Mouse (Mus musculus) midbrain, embryonic 12.5 days (tissue): ENCODE data around the gene Igsf8. TPM values are rescaled to one million over a fixed set of nuclear protein-coding genes. Genes with fewer than 3 reads are reported as not detected.

Experiments used
- ATAC-seq: fragments of 200-750 bp; cut with Nextera tagmentation; 2 replicates; pipeline ENCODE4 v1.8.0; 2017; ENCODE audit warnings: low read depth, moderate TSS enrichment, moderate library complexity; ENCODE audit not compliant: low FRiP score
- H3K27ac ChIP-seq: fragments of 300-500 bp; sonication (generic); replicated peaks from 2 replicates; pipeline ENCODE4 v1.5.1; 2016; ENCODE audit warnings: mild to moderate bottlenecking
- H3K27me3 ChIP-seq: fragments of 300-500 bp; sonication (generic); 2 replicates; pipeline ENCODE4 v1.6.1; 2016; ENCODE audit warnings: mild to moderate bottlenecking
- H3K36me3 ChIP-seq: fragments of 300-500 bp; sonication (generic); 2 replicates; pipeline ENCODE4 v1.6.1; 2016
- H3K4me1 ChIP-seq: fragments of 300-500 bp; sonication (generic); 2 replicates; pipeline ENCODE4 v1.6.1; 2016
- H3K4me2 ChIP-seq: fragments of 300-500 bp; sonication (generic); replicated peaks from 2 replicates; pipeline ENCODE4 v1.6.1; 2016; ENCODE audit warnings: mild to moderate bottlenecking, moderate library complexity
- H3K4me3 ChIP-seq: fragments of 300-500 bp; sonication (generic); 2 replicates; pipeline ENCODE4 v1.5.1; 2016; ENCODE audit warnings: mild to moderate bottlenecking
- H3K9ac ChIP-seq: fragments of 300-500 bp; sonication (generic); replicated peaks from 2 replicates; pipeline ENCODE4 v1.6.1; 2016; ENCODE audit warnings: mild to moderate bottlenecking, moderate library complexity
- H3K9me3 ChIP-seq: fragments of 300-500 bp; sonication (generic); 2 replicates; pipeline ENCODE4 v1.6.1; 2016; ENCODE audit warnings: mild to moderate bottlenecking
- WGBS: fragments of 180-500 bp; shearing (Covaris S2); methylation state at CpG from one replicate; pipeline ENCODE4 v1.1.7; 2016; 5-methylcytosine and 5-hydroxymethylcytosine counted together
- polyA plus RNA-seq: library from polyadenylated mRNA; unstranded; fragments of >200 nt; fragmentation: Nextera tagmentation; extraction: Ambion mirVana; gene quantifications from 2 replicates; pipeline ENCODE4 v1.2.1, GENCODE M21; 2016

The Igsf8 gene
- 103 and 106 TPM in 2 replicates for polyA plus RNA-seq

DNA sequence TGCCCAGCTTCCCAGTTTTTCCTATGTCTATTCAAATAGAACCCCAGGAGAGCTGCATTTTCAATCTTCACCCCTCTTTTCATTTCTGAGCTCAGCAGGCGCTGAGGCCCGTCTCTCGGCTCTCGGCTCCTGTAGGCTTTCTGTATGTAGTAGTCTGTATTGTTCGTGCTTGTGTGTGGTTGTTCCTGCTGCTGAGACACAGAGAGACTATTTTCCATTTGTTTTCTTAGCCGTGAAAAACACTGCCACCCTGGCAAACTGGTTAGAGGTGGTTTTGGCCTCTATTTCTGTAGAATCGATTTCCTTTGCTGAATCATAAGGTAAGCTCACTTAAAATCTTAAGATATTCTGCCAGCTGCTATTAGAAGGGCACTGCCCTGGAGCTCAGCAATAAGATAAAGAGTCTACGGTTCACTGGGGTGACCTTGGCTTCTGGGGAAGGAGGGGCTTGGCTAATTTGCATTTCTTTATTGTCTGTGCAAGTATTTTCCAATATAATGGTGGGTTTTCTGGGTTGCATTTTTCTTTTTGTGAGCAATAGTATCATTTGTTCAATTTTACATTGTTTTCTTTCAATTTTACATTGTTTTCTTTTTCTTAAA lies at the start of gene Igsf8:
Gene Igsf8, plus strand, starts transcription at position 165 of the 602 bp plus-strand sequence.
- Histone ChIP-seq H3K27ac (peak within 1 kb of the TSS; percentile 75), H3K4me2 (peak within 1 kb of the TSS; percentile 27), H3K9ac (0 out of 2 replicates have a peak within 1 kb of the TSS, but pooled peaks have one; percentile 1), H3K27me3 (no peaks in the 10 kb centered on the region), H3K36me3 (no peaks in the 10 kb centered on the region), H3K4me1 (peaks cover 20% of the 10 kb centered on the region), H3K4me3 (no peak within 1 kb of the TSS), H3K9me3 (no peaks in the 10 kb centered on the region)
- 17% methylated on average over 8 of the region's 8 CpGs for WGBS
- peak; percentile 77 for ATAC-seq

DNA sequence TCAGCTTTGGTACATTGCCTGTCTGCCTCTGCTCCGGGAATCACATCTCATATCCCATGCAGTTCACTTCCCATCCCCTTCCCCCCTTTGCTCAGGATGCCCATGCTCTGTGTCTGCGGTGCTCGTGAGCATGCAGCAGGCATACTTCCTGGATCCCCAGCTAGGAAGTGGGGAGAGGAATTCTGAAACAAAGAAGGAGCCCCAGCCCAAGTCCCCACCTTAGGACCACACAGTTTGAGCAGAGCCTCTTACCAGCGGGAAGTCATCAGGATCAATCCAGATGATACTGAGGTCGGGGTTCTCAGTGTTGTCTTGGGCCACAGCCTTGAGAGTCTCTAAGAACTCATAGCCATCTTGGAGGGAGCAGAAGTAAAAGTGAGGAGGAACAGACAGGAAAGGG lies 48.7 kb upstream of the Igsf8 start:
- no peak overlapping the region for H3K9ac ChIP-seq
- H3K4me3 ChIP-seq, result no peak overlapping the region
- no peak for ATAC-seq
- H3K36me3 ChIP-seq, result no peaks in the 10 kb centered on the region
- no peak overlapping the region for H3K27ac ChIP-seq
- no peak overlapping the region for H3K4me2 ChIP-seq
- 56% methylated on average over 5 of the region's 5 CpGs for WGBS
- peaks cover 10% of the 10 kb centered on the region; the same call in 1 of the 2 replicates for H3K27me3 ChIP-seq
- peaks cover 27% of the 10 kb centered on the region for H3K4me1 ChIP-seq
- H3K9me3 ChIP-seq, result no peaks in the 10 kb centered on the region

DNA sequence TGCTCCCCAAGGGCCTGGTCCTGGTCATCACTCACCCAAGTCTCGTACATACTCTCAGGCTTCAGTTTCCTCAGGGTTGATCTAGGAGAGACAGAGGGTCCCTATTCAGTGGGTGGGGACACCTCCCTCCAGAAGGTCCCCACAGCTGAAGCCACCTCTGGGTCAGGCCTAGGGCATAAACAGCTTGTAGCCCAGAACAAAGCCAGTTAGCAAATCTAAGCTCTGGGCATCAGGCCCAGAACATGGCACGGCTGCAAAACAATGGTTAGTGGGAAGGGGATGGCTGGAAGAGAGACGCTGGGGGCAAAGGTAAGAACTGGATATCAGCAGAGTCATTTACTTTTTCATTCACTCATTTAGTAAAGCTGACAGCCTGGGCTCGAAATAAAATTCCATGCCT lies 47.7 kb upstream of the Igsf8 start:
- H3K36me3 ChIP-seq, result no peaks in the 10 kb centered on the region
- H3K4me2 ChIP-seq, result no peak overlapping the region
- ATAC-seq, result peak; percentile 16; the same call in 1 of the 2 replicates
- peaks cover 10% of the 10 kb centered on the region; the same call in 1 of the 2 replicates for H3K27me3 ChIP-seq
- no peak overlapping the region for H3K9ac ChIP-seq
- H3K9me3 ChIP-seq, result no peaks in the 10 kb centered on the region
- peaks cover 33% of the 10 kb centered on the region for H3K4me1 ChIP-seq
- H3K4me3 ChIP-seq, result no peak overlapping the region
- H3K27ac ChIP-seq, result peak overlapping the region; percentile 47
- WGBS, result 47% methylated on average over 4 of the region's 4 CpGs

DNA sequence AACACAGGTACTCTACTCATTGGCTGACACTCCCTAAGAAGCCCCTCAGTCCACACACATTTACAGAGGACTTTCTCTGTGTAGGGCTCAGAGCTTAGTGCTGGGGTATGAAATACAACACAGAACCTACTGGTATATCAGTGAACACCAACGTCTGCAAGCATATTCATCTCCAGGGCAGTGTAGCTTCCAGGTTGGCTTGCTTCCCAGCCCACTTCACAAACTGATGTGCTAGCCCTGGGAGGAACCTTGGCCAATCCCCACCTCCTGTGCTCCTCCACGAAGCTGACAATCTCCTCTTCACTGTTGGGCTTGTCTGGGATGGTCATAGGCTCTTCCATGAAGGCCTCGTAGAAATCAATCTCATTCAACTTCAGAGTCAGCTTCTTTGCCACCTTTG lies 46.7 kb upstream of the Igsf8 start:
- no peak overlapping the region for H3K4me2 ChIP-seq
- H3K27me3 ChIP-seq, result peaks cover 10% of the 10 kb centered on the region; the same call in 1 of the 2 replicates
- H3K4me3 ChIP-seq, result no peak overlapping the region
- H3K4me1 ChIP-seq, result peaks cover 41% of the 10 kb centered on the region
- no peak for ATAC-seq
- no peak overlapping the region for H3K9ac ChIP-seq
- no peaks in the 10 kb centered on the region for H3K36me3 ChIP-seq
- H3K9me3 ChIP-seq, result no peaks in the 10 kb centered on the region
- WGBS, result 78% methylated on average over 3 of the region's 3 CpGs
- no peak overlapping the region for H3K27ac ChIP-seq

DNA sequence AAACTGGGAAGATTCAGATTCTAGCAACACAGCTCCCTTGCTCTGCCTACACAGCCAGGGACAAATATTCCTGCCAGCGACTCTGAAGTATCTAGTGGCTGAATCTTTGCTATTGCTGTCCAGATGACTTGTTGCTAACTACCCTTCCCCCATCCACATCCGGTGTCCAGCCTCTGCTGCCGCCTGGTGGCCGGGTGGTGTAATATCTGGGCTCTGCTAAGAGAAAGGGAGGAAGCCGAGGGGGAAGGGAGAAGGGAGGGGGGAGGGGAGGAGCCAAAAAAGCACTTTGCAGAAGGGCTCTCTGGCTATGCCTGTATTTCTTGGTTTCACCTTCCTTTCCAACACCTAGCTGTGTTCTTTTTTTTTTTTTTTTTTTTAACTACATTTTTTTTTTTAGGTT lies 44.3 kb upstream of the Igsf8 start:
- no peak overlapping the region for H3K4me3 ChIP-seq
- ATAC-seq, result peak; percentile 59
- no peak overlapping the region for H3K9ac ChIP-seq
- H3K4me1 ChIP-seq, result peaks cover 65% of the 10 kb centered on the region
- peak overlapping the region; percentile 35; the same call in 1 of the 2 replicates for H3K4me2 ChIP-seq
- no peaks in the 10 kb centered on the region for H3K9me3 ChIP-seq
- peak overlapping the region; percentile 52; the same call in 1 of the 2 replicates for H3K27ac ChIP-seq
- H3K27me3 ChIP-seq, result peaks cover 10% of the 10 kb centered on the region; the same call in 1 of the 2 replicates
- H3K36me3 ChIP-seq, result no peaks in the 10 kb centered on the region
- 2% methylated on average over 5 of the region's 5 CpGs for WGBS

DNA sequence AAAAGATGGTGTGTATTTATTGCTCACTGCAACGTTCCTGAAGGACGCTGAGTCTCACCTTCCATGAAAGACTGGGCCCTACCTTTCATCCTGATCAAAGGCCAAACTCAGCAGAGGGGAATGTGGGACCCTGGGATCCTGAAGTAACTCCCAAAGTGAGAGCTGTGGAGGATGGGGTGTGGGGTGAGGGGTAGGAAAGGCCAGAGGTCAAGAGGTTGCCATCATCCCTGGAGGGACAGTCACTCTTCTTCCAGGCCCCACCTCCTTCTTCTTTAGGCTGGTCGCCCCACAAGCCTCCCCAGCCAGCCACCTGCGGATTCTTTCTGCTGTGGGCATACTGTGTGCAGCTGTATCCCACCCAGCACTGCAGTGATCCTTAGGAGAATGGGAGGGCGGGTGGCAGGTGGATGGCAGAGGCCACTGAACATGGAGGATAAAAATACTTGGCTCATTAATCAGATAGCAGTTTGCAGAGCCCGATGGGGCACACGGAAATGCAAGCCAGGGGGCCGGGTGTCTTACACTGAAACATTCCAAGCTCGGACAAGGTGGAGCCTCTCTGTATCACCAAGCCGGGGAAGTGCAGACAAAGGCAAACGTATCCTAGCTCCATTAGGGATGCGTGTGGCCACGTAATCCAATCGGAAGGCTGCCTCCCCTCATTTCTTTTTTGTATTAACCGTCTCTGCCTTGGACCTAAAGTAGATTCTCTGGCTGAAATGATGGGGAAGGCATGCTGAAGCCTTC lies 43.1 kb upstream of the Igsf8 start:
- no peak for ATAC-seq
- Histone ChIP-seq H3K27ac (no peak overlapping the region), H3K27me3 (0 out of 2 replicates have a peak, but pooled peaks cover 5% of the 10 kb centered on the region), H3K4me1 (peaks cover 61% of the 10 kb centered on the region), H3K4me2 (no peak overlapping the region), H3K36me3 (no peaks in the 10 kb centered on the region), H3K9me3 (no peaks in the 10 kb centered on the region), H3K4me3 (no peak overlapping the region), H3K9ac (no peak overlapping the region)
- 50% methylated on average over 15 of the region's 15 CpGs for WGBS

DNA sequence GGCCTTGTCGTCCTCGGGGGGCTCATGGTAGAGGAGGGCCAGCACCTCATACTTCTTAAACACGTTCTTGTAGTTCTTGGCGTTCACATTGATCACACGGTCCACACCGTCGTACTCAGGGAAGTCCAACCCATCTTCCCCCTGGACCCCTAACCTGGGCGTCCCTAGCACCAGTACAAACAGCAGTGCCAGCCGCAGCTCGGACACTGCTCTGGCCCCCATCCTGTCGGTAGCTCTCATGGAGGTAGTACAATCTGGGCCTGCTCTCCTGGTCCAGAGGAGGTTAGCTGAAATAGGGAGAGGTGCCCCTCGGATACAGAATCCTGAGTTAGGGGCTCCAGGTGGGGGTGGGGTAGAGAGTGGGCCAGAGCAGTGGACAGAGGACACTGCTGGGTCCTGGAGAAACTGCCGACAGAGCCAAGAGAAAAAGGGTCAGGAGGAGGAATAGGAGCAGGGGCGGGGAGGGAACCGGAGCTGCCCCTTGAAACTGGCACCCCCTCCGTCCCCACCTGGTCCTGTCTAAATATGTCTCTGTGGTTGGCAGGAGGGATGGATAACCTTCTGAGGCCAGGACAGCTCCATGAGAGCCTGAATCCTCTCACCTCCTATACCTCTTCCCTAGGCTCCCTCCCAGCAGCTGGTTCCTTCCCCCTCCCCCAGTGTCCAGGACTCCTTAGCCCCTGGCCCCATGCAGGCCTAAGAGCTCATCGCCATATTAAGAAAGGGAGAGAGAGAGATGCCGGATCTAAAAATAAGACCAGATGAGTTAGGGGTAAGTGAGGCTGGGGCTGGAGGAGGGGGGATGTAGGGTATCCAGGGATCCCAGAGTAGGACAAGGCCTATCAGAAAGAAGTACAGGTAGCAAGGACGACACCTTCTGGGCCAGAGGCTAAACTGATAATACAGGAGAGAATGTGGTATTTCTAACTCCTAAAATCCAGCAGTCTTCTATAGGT lies 41.7 kb upstream of the Igsf8 start, which contains the start of gene Casq1:
Gene Casq1, minus strand, starts transcription at position 418 of the 956 bp plus-strand sequence.
- Histone ChIP-seq H3K27ac (peak within 1 kb of the TSS; percentile 1; the same call in 1 of the 2 replicates), H3K9me3 (no peaks in the 10 kb centered on the region), H3K9ac (0 out of 2 replicates have a peak within 1 kb of the TSS, but pooled peaks have one; percentile 1), H3K27me3 (0 out of 2 replicates have a peak, but pooled peaks cover 5% of the 10 kb centered on the region), H3K4me1 (peaks cover 52% of the 10 kb centered on the region), H3K36me3 (no peaks in the 10 kb centered on the region), H3K4me2 (no peak within 1 kb of the TSS), H3K4me3 (no peak within 1 kb of the TSS)
- 78% methylated on average over 17 of the region's 19 CpGs for WGBS
- no peak for ATAC-seq

DNA sequence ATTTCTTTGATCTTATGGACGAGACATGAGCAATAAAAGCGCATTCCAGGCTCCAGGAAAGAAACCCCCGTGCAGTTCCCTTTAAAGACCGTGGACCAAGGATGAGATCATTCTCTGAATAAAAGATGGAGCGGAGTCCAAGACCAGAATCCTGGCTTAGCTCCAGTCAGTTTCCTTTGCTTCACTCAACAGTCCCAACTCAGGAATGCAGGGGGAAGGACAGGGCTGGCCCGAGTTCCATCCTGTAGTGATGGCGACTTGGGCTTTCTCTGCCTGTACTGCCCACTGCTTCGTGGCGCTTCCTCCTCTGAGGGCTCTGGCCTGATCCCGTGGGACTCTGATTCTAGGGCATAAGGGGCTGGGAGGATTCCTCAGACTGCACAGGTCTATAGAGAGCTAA lies 41.0 kb upstream of the Igsf8 start:
- peak overlapping the region; percentile 1; the same call in 1 of the 2 replicates for H3K27ac ChIP-seq
- peaks cover 52% of the 10 kb centered on the region for H3K4me1 ChIP-seq
- H3K9ac ChIP-seq, result 0 out of 2 replicates have a peak overlapping the region, but pooled peaks have one; percentile 1
- no peak overlapping the region for H3K4me3 ChIP-seq
- H3K4me2 ChIP-seq, result no peak overlapping the region
- peak; percentile 10; the same call in 1 of the 2 replicates for ATAC-seq
- H3K27me3 ChIP-seq, result 0 out of 2 replicates have a peak, but pooled peaks cover 2% of the 10 kb centered on the region
- H3K9me3 ChIP-seq, result no peaks in the 10 kb centered on the region
- no peaks in the 10 kb centered on the region for H3K36me3 ChIP-seq
- WGBS, result 49% methylated on average over 10 of the region's 10 CpGs

DNA sequence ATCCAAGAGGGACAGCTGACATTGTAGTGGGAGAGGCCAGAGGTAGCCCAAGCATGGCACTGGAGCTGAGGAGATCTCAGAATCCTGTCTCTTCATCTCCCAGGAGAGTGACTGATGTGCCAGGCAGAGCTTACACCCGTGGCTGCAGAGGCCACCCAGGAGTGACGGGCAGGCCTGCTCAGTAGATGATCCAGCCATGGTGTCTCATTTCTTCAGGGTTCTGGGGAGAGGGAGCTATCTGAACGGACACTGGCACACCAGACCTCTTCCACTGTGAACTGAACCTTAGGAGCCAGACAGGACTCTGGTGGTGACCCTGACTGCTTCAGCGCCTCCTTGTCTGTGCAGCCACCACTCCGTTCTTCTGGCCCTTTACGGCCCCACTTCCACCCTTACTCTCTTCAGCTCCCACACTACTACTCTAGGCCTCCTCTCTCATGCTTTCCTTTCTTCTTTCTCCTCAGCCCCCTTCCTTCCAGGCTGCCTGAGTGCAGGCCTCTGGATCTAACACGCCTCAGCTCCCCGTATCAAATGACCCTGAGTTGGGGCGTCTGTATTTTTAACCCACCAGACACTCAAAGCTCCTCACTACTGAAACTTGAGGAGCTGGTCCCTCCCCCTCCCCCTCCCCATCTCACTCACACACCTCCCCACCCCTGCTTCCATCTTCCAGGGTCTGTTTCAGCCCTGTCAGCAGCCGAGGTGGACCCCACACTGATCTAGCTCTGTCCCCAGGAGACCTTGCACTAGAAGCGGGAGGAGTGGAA lies 40.0 kb upstream of the Igsf8 start:
- H3K36me3 ChIP-seq, result no peaks in the 10 kb centered on the region
- H3K4me3 ChIP-seq, result no peak overlapping the region
- 45% methylated on average over 11 of the region's 11 CpGs for WGBS
- ATAC-seq, result no peak
- no peak overlapping the region for H3K4me2 ChIP-seq
- H3K27me3 ChIP-seq, result no peaks in the 10 kb centered on the region
- H3K9ac ChIP-seq, result peak overlapping the region; percentile 7; the same call in 1 of the 2 replicates
- no peak overlapping the region for H3K27ac ChIP-seq
- peaks cover 51% of the 10 kb centered on the region for H3K4me1 ChIP-seq
- no peaks in the 10 kb centered on the region for H3K9me3 ChIP-seq

DNA sequence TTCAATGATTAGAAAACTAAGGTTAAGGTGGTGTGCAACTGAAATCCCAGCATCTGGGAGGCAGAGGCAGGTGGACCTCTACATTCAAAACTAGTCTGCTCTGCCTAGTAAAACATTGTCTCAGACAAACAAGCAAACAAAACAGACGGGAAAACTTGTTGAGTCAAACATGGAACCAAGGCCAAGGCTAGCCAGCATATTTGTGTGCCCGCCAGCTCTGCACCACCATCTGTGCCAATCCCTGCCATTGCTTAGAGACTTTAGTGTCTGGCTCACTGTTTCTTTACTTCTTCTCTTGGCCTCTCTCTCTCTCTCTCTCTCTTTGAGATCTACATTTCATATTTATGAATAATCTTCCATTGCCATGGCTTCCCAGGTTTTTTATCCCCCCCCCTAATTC lies 33.2 kb upstream of the Igsf8 start:
- Histone ChIP-seq H3K4me2 (no peak overlapping the region), H3K9ac (no peak overlapping the region), H3K27ac (no peak overlapping the region), H3K4me3 (no peak overlapping the region), H3K4me1 (no peaks in the 10 kb centered on the region), H3K27me3 (no peaks in the 10 kb centered on the region), H3K36me3 (no peaks in the 10 kb centered on the region), H3K9me3 (no peaks in the 10 kb centered on the region)
- ATAC-seq, result no peak
- 97% methylated on average over 2 of the region's 2 CpGs for WGBS

DNA sequence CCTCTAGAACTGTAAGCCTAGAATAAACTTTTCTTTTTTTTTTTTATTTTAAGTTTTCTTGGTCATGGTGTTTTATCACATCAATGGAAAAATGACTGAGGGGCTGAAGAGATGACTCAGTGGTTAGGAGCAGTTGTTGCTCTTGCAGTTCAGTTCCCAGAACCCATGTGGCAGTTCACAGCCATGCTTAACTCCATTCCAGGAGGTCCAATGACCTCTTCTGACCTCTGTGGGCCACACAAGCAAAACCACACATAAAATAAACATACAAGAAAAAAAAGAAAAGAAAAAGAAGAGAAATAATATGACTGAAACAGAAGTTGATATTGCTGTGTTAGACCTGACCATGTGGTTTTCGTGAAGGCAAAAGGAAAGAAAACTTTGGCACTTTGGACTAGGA lies 32.2 kb upstream of the Igsf8 start:
- no peak overlapping the region for H3K9ac ChIP-seq
- no peak for ATAC-seq

More for the DNA sequence above, 32.2 kb upstream of the Igsf8 start:
- Histone ChIP-seq H3K27ac (no peak overlapping the region), H3K4me2 (no peak overlapping the region), H3K4me3 (no peak overlapping the region), H3K27me3 (no peaks in the 10 kb centered on the region), H3K36me3 (no peaks in the 10 kb centered on the region), H3K9me3 (no peaks in the 10 kb centered on the region), H3K4me1 (no peaks in the 10 kb centered on the region)
- 86% methylated on average over 1 of the region's 1 CpGs for WGBS
